Mouse (Mus musculus) kidney, embryonic 16.5 days (tissue): ENCODE measurements around the gene Gm20547. TPM values are rescaled to one million over a fixed set of nuclear protein-coding genes. Genes with fewer than 3 reads are reported as not detected.
"Not testable (repeated sequence)": the region's sequence is repeated elsewhere in the genome, so short reads cannot be mapped to it uniquely, and the experiment has no call there.

Experiments
- ATAC-seq: fragments of 200-750 bp; cut with Nextera tagmentation; 2 replicates; pipeline ENCODE4 v1.8.0; 2017; ENCODE audit warnings: moderate TSS enrichment; ENCODE audit not compliant: low FRiP score, low TSS enrichment
- H3K27ac ChIP-seq: fragments of 300-500 bp; sonication (generic); 2 replicates; pipeline ENCODE4 v1.5.1; 2014; ENCODE audit warnings: low read length
- H3K27me3 ChIP-seq: fragments of 300-500 bp; sonication (generic); 2 replicates; pipeline ENCODE4 v1.6.1; 2014; ENCODE audit warnings: low read length, control low read depth, mixed read lengths; ENCODE audit not compliant: insufficient read depth
- H3K36me3 ChIP-seq: fragments of 300-500 bp; sonication (generic); 2 replicates; pipeline ENCODE4 v1.6.1; 2014; ENCODE audit warnings: low read length, control low read depth, mixed read lengths; ENCODE audit not compliant: insufficient read depth
- H3K4me1 ChIP-seq: fragments of 300-500 bp; sonication (generic); 2 replicates; pipeline ENCODE4 v1.6.1; 2014; ENCODE audit warnings: low read length, control low read depth, mixed read lengths; ENCODE audit not compliant: insufficient read depth
- H3K4me2 ChIP-seq: fragments of 300-500 bp; sonication (generic); replicated peaks from 2 replicates; pipeline ENCODE4 v1.6.1; 2014; ENCODE audit warnings: low read depth, low read length
- H3K4me3 ChIP-seq: fragments of 300-500 bp; sonication (generic); 2 replicates; pipeline ENCODE4 v1.5.1; 2014; ENCODE audit warnings: mild to moderate bottlenecking, low read length
- H3K9ac ChIP-seq: fragments of 300-500 bp; sonication (generic); replicated peaks from 2 replicates; pipeline ENCODE4 v1.6.1; 2014; ENCODE audit warnings: low read length
- H3K9me3 ChIP-seq: fragments of 300-500 bp; sonication (generic); 2 replicates; pipeline ENCODE4 v1.6.1; 2016; ENCODE audit warnings: low read length, control low read depth
- WGBS: fragments of 180-500 bp; shearing (Covaris S2); extraction: QIAGEN DNeasy Blood & Tissue Kit; methylation state at CpG from one replicate; pipeline ENCODE4 v1.1.7; 2014; 5-methylcytosine and 5-hydroxymethylcytosine counted together
- polyA plus RNA-seq: library from polyadenylated mRNA; unstranded; fragments of >200 nt; fragmentation: Nextera tagmentation; extraction: Ambion mirVana; gene quantifications from 2 replicates; pipeline ENCODE4 v1.2.1, GENCODE M21; 2015

Gm20547 gene
- polyA plus RNA-seq, 1 experiment from 2014 or later: not detected

GRCm38 (mm10) chr17:34913930-34914665 lies 32.3 kb upstream of the Gm20547 start, which contains the start of gene Slc44a4:
TSS of gene Slc44a4 (plus strand) at chr17:34914466.
- ATAC-seq: no peak
- H3K36me3 ChIP-seq: peaks cover 48% of the 10 kb centered on the region
- H3K27me3 ChIP-seq: no peaks in the 10 kb centered on the region
- H3K9ac ChIP-seq: peak within 1 kb of the TSS; percentile 42
- peak within 1 kb of the TSS; percentile 8; the same call in 1 of the 2 replicates for H3K4me3 ChIP-seq
- H3K4me1 ChIP-seq: peaks cover 5% of the 10 kb centered on the region
- no peaks in the 10 kb centered on the region for H3K9me3 ChIP-seq
- peak within 1 kb of the TSS; percentile 56 for H3K27ac ChIP-seq
- peak within 1 kb of the TSS; percentile 35 for H3K4me2 ChIP-seq
- 34% methylated on average over 18 of the region's 18 CpGs for WGBS

DNA sequence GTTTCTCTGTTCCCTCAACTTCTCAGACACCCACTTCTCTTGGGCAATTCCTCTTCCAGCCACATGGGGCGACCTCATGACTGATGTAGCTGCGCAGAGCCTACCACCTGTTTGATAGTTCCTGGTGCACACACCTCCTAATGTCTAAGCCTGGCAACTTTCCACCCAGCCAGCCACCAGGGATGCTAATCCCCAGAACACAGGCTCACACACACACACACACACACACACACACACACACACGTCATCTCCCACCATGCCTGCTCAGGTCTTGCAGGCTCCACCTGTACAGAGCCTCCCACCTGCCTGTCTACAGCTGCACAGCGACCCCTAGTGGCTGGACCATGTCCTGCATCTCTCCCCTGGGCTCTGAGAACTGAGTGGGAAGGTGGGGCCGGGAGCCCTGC lies 30.1 kb upstream of the Gm20547 start:
- Histone ChIP-seq H3K4me2 (no peak overlapping the region), H3K4me3 (no peak overlapping the region), H3K36me3 (peaks cover 69% of the 10 kb centered on the region), H3K27ac (no peak overlapping the region), H3K9ac (no peak overlapping the region), H3K4me1 (peaks cover 5% of the 10 kb centered on the region), H3K27me3 (no peaks in the 10 kb centered on the region), H3K9me3 (no peaks in the 10 kb centered on the region)
- WGBS: 46% methylated on average over 5 of the region's 5 CpGs
- peak; percentile 56 for ATAC-seq

- no peaks in the 10 kb centered on the region for H3K9me3 ChIP-seq
- no peak overlapping the region for H3K4me2 ChIP-seq
- ATAC-seq: peak; percentile 5; the same call in 1 of the 2 replicates
- H3K36me3 ChIP-seq: peaks cover 79% of the 10 kb centered on the region
- H3K27me3 ChIP-seq: no peaks in the 10 kb centered on the region
- H3K9ac ChIP-seq: no peak overlapping the region
- no peak overlapping the region for H3K27ac ChIP-seq
- H3K4me3 ChIP-seq: no peak overlapping the region
- WGBS: 77% methylated on average over 10 of the region's 10 CpGs
- peaks cover 5% of the 10 kb centered on the region for H3K4me1 ChIP-seq
Observed at GRCm38 (mm10) chr17:34910982-34911381, 29.1 kb upstream of the Gm20547 start.

GRCm38 (mm10) chr17:34902895-34903294 lies 21.1 kb upstream of the Gm20547 start:
- no peak for ATAC-seq
- WGBS: 75% methylated on average over 9 of the region's 9 CpGs

DNA sequence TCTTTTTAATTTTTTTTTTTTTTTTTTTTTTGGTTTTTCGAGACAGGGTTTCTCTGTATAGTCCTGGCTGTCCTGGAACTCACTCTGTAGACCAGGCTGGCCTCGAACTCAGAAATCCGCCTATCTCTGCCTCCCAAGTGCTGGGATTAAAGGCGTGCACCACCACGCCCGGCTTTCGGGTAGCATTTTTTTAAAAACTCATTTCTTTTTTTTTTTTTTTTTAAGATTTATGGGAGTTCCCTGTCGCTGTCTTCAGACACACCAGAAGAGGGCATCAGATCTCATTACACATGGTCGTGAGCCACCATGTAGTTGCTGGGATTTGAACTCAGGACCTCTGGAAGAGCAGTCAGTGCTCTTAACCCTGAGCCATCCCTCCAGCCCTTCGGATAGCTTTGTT lies 20.1 kb upstream of the Gm20547 start:
- 85% methylated on average over 8 of the region's 10 CpGs for WGBS
- H3K4me3 ChIP-seq, H3K4me2 ChIP-seq, H3K27me3 ChIP-seq, ATAC-seq, H3K9me3 ChIP-seq, H3K9ac ChIP-seq, H3K27ac ChIP-seq: not testable (repeated sequence)
- Histone ChIP-seq H3K4me1 (peaks cover 17% of the 10 kb centered on the region), H3K36me3 (peaks cover 48% of the 10 kb centered on the region)

More at GRCm38 (mm10) chr17:34902895-34903294, 21.1 kb upstream of the Gm20547 start:
- Histone ChIP-seq H3K9ac (no peak overlapping the region), H3K4me2 (no peak overlapping the region), H3K36me3 (peaks cover 58% of the 10 kb centered on the region), H3K27ac (no peak overlapping the region), H3K9me3 (no peaks in the 10 kb centered on the region), H3K4me1 (peaks cover 8% of the 10 kb centered on the region), H3K27me3 (no peaks in the 10 kb centered on the region), H3K4me3 (no peak overlapping the region)

DNA sequence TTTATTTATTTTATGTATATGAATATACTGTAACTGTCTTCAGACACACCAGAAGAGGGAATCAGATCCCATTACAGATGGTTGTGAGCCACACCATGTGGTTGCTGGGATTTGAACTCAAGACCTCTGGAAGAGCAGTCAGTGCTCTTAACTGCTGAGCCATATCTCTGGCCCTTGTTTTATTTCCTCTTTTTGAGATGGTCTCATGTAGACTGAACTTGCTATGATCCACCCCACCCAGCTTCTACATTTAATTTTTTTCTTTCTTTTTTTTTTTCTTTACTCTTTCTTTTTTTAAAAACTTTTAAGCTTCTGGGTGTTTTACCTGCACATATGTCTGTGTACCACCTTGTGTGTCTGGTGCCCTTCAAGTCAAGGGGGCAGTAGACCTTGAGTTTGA lies 19.0 kb upstream of the Gm20547 start:
- H3K4me2 ChIP-seq: not testable (repeated sequence)

DNA sequence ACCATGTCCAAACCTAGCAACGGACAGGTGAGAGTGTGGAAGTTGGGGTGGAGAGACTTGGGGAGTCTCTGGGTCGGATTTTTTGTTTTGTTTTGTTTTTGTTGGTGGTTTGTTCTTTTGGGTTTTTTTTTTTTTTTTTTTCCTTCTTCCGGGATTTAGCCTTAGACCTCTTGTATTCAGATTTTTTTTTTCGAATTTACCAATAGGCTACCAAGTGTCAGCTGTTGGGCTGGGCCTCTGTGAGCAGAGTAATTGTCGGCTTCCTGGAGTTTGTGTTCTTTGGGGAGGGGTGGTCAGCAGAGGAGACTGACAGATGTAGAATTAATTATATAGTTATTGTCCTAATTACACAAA lies 18.0 kb upstream of the Gm20547 start:
- peak overlapping the region; percentile 87 for H3K4me2 ChIP-seq
- H3K9me3 ChIP-seq: no peaks in the 10 kb centered on the region
- peaks cover 36% of the 10 kb centered on the region for H3K4me1 ChIP-seq
- peak overlapping the region; percentile 98 for H3K27ac ChIP-seq
- WGBS: 0% methylated on average over 5 of the region's 5 CpGs
- no peak for ATAC-seq
- H3K27me3 ChIP-seq: no peaks in the 10 kb centered on the region
- H3K4me3 ChIP-seq: peak overlapping the region; percentile 94
- peak overlapping the region; percentile 99 for H3K9ac ChIP-seq
- H3K36me3 ChIP-seq: peaks cover 36% of the 10 kb centered on the region

More for the DNA sequence above, 19.0 kb upstream of the Gm20547 start:
- H3K9me3 ChIP-seq, ATAC-seq, H3K9ac ChIP-seq, H3K27me3 ChIP-seq, H3K27ac ChIP-seq, H3K4me3 ChIP-seq: not testable (repeated sequence)
- peaks cover 28% of the 10 kb centered on the region for H3K4me1 ChIP-seq
- peaks cover 45% of the 10 kb centered on the region for H3K36me3 ChIP-seq

DNA sequence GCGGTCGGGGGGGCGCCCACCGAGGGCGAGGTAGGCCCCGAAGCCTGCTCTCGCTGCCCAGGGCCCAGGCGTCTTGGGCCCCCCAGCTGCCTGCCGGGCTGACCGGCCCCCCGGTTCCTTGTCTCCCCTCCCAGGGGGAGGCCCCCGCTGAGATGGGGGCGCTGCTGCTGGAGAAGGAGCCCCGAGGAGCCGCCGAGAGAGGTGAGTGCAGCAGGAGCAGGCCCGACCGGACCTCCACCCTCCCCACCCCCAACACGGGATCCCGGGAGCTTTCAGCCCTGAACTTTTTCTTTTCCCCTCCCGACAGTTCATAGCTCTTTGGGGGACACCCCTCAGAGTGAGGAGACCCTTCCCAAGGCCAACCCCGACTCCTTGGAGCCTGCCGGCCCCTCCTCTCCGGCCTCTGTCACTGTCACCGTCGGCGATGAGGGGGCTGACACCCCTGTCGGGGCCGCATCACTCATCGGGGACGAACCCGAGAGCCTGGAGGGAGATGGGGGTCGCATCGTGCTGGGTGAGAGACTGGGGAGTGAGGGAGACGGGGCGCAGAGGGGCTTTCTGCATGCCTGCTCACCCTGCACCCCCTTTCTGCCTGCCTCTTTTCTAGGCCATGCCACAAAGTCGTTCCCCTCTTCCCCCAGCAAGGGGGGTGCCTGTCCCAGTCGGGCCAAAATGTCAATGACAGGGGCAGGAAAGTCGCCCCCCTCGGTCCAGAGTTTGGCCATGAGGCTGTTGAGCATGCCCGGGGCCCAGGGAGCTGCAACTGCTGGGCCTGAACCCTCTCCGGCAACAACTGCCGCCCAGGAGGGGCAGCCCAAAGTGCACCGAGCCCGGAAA lies 17.4 kb upstream of the Gm20547 start:
- Histone ChIP-seq H3K4me1 (peaks cover 36% of the 10 kb centered on the region), H3K27ac (peak overlapping the region; percentile 98), H3K4me2 (peak overlapping the region; percentile 87), H3K4me3 (peak overlapping the region; percentile 94), H3K9ac (peak overlapping the region; percentile 99), H3K27me3 (no peaks in the 10 kb centered on the region), H3K36me3 (peaks cover 34% of the 10 kb centered on the region), H3K9me3 (no peaks in the 10 kb centered on the region)
- WGBS: 0% methylated on average over 37 of the region's 45 CpGs
- 0 out of 2 replicates have a peak, but pooled peaks have one; percentile 2 for ATAC-seq

GRCm38 (mm10) chr17:34898706-34899052 lies 16.8 kb upstream of the Gm20547 start:
- ATAC-seq: no peak

More at GRCm38 (mm10) chr17:34898706-34899052, 16.8 kb upstream of the Gm20547 start:
- no peaks in the 10 kb centered on the region for H3K9me3 ChIP-seq
- no peaks in the 10 kb centered on the region for H3K27me3 ChIP-seq
- 0% methylated on average over 3 of the region's 47 CpGs for WGBS
- H3K4me2 ChIP-seq: peak overlapping the region; percentile 87
- H3K4me1 ChIP-seq: peaks cover 38% of the 10 kb centered on the region
- H3K27ac ChIP-seq: peak overlapping the region; percentile 98
- H3K4me3 ChIP-seq: peak overlapping the region; percentile 94
- H3K36me3 ChIP-seq: peaks cover 29% of the 10 kb centered on the region
- H3K9ac ChIP-seq: peak overlapping the region; percentile 99
